Mouse (Mus musculus) left cerebral cortex, adult 18-20 months (tissue): ENCODE data around the gene Olfr1423. TPM values are rescaled to one million over a fixed set of nuclear protein-coding genes. Genes with fewer than 3 reads are reported as not detected.
"Not testable (repeated sequence)": the region's sequence is repeated elsewhere in the genome, so short reads cannot be mapped to it uniquely, and the experiment has no call there.

Experiments used
- DNase-seq, 2 experiments: peaks; one replicate each; pipeline ENCODE4 v3.0.0; 2021 to 2022; ENCODE audit warnings: low spot score in 2 of 2, mixed read lengths in 1 of 2
- total RNA-seq, 2 experiments: library from RNA; stranded (reverse); gene quantifications; 2 replicates each; pipeline ENCODE4 v1.2.3; 2021

Olfr1423 gene
- total RNA-seq, 2 experiments from 2014 or later = not detected

DNA sequence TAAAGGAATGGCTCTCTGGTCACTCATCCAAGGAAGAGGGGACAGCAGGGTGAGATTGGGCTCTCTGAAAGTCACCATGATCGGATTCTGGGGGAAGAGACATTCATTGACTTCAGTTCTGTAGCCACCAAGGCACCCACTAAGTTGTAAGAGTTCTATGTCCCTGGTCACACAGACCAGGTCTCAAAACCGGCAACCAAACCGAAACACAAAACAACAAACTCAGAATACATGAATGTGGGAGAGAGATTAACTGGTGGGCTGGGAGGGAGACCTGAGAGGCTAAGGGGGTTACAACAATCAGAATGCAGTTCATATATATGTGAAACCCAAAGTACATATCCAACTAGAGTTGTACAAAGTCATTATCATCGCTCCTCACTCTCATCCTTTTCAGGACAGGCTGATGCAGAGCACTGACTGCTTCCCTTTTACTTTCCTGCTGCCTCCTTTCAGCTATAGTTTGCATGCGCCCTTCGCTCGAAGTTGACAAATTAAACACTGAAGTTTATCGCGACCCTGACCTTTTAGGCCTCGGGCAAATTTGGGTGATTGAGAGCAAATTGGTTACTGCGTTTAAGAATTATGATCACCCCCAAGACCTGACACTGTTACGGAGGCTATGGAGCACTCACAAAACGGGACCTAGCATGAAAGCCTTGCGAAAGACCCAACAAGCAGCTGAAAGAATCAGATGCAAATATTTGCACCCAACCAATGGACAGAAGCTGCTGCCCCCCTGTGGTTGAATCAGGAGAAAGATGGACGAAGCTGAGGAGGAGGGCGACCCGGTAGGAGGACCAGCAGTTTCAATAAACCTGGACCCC lies 33.8 kb downstream of the Olfr1423 start:
- DNase-seq = peak; percentile 33 to 37

- peak in 1 of 2 experiments; percentile 28 for DNase-seq
These were observed 34.7 kb downstream of the Olfr1423 start for GRCm38 (mm10) chr19:12006361-12006947.

GRCm38 (mm10) chr19:12005376-12006360 lies 35.4 kb downstream of the Olfr1423 start:
- DNase-seq = peak; percentile 90 to 91

GRCm38 (mm10) chr19:12004216-12005008 lies 36.7 kb downstream of the Olfr1423 start:
- DNase-seq = no peak

- DNase-seq = no peak
These were observed 37.5 kb downstream of the Olfr1423 start for GRCm38 (mm10) chr19:12003568-12003967.

DNA sequence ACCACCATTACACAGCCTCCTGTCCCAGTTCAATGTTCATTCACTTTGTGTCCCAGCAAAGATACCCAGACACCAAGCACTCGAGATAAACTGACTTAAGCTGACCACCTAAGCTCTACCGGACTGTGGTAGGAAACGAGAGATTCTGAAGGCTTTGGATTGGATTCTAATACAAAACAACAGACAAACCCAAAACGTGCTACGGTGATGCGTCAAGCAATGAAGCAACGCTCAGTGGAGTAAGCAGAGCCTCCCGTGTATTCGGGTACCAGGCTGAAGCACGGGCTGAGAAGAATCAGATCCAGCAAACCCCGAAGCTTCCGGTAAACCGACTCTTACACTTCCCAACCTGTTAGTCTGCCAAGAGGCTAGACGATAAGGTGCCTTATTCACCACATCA lies 38.3 kb downstream of the Olfr1423 start:
- no peak for DNase-seq

DNA sequence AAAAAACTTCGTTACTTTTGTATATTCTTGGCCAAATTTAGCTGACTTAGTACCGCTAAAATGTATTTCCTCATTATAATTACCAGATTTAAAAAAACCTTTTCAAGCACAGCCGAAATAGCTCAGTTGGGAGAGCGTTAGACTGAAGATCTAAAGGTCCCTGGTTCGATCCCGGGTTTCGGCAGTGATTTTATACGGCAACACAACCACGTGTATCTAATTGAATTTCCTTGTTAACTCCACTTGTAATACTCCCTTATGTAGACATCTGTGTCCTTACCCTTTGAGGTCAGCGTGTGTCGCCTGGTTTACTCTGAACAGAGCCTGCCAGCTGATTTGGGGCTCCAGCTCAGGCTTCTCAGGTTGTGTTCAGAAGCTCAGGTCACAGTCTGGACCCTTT lies 39.0 kb downstream of the Olfr1423 start:
- peak; percentile 60 to 62 for DNase-seq

- DNase-seq = no peak
These were observed 39.4 kb downstream of the Olfr1423 start for GRCm38 (mm10) chr19:12001686-12002085.

DNA sequence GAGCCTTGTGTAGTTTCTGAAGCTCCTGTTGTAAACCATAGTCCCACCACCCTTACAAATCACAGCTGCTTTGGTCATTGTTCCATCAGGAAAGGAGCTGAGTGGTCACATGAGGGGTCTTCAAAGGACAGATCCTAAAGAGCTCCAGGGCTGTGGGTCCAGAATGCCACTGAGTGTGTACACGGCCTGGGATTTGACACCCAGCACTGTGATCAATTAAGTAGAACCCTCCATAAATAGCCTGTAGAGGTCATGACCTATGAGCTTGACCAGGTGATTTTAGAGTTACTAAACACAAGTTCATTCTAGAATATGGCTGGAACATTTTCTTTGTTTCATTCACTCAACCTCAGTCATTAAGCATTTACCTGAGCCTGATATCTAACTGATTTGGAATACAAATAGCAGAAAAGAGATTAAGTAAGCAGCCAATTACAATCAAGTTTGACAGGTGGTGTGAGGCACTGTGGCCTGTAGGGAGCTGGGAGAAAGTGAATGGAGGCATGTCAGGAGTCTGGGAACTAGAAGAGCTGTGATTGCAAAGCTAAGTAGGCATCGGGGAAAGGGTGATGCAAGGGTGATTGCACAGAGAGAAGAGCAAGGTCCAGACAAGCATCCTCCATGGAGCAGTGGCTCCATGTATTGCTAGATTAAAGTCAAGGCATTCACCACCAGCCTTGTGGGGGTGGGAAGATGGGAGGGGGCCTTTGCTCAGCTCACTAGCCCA lies 45.2 kb downstream of the Olfr1423 start:
- no peak for DNase-seq

DNA sequence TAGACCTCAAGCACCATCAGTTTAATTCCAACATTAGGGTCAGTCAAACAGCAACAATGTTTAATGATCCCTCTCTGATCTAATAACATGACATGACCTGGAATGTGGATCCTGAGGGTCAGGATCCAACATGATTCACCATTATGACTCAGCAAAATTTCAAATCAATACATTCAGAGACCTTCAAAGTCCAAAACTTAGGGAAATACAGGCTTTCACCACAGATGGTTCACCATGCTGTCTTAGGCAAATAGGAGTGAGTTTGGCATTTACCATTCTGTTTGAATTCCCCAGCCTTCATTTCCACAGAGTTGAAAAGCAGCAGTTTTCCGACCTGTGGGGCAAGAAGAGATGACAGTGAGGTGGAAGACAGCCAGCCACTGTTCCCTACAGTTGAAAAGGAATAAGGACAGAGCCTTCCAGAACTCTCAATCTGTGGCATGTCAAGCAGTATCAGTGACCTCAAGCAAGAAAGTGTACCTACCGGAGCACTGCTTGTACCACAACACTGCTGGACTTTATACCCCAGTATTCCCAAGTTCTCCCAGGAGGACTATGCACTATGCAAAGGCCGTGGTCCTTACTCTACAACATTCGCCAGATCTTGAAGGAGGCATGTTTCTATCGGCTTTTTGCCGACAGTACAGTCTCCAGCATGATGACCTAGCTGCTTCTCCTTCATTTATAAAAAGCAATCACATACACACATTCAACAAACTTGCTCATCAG lies 46.2 kb downstream of the Olfr1423 start:
- no peak for DNase-seq

DNA sequence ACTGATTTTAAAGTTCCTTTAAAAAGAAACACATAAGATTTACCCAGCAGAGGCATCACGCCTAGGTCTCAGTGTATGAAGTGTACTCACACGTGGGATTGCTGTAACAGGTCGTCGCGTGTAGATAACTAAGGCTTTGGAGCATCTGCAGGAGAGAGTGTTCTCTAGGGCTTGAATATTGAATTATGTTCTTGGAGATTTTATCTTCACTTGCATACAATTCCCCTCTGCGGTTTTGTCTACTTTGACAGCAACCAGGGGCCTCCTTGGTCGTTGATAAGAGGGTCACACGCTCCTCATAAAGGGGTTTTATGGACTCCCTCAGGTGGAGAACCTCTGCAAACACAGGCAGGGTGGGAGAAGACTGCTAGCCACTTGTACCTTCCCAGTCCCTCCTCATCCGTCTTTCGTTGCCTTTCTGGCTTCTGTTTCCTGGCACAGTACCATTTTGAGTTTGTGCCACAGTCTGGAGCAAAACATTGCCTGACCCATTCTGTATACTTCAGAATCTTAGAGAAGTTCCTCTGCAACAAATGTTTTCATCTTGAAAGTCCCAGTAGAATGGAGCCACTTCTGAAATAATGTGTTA lies 48.6 kb downstream of the Olfr1423 start:
- no peak for DNase-seq

DNA sequence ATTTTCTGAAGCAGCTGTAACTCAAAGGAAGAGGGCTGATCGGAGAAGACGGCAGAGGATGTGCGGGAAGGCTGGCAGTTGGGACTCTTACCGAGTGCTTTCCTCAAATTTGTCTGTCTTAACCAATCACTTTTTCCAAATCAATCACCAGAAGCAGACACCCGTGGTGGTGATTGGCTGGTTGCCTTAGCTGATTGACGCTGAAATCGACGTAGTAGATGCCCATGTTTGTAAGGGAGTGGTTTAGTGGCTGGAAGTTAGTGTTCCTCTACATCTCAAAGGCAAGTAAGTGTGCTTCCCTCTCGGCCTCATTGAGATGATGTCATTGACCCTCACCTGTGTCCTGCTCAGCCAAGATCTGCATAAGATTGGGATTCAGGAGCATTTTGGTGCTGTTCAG lies 49.1 kb downstream of the Olfr1423 start:
- no peak for DNase-seq

GRCm38 (mm10) chr19:11989334-11989733 lies 51.8 kb downstream of the Olfr1423 start:
- no peak for DNase-seq

DNA sequence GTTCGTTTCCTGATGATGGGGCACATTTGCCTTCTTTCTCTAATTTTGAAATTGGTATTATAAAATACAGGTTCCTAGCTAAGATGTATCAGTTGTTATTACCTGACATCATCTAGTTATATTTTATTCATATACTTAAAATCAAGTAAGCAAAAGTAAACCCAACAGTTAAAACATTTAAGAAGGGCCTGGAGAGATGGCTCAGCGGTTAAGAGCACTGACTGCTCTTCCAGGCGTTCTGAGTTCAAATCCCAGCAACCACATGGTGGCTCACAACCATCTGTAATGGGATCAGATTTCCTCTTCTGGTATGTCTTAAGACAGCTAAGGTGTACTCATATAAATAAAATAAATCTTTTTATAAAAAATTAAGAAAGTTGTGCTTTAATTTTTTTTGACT lies 53.3 kb downstream of the Olfr1423 start:
- DNase-seq = no peak

GRCm38 (mm10) chr19:11984614-11985013 lies 56.5 kb downstream of the Olfr1423 start:
- DNase-seq = not testable (repeated sequence)
